Mouse (Mus musculus) midbrain, embryonic 15.5 days (tissue): ENCODE measurements around the gene Pfdn4. TPM values are rescaled to one million over a fixed set of nuclear protein-coding genes. Genes with fewer than 3 reads are reported as not detected.
"Not testable (repeated sequence)": the region's sequence is repeated elsewhere in the genome, so short reads cannot be mapped to it uniquely, and the experiment has no call there.

ENCODE experiments used
- ATAC-seq: fragments of 200-750 bp; cut with Nextera tagmentation; replicated peaks from 2 replicates; pipeline ENCODE4 v1.8.0; 2017; ENCODE audit warnings: moderate TSS enrichment
- H3K27ac ChIP-seq: fragments of 300-500 bp; sonication (generic); 2 replicates; pipeline ENCODE4 v1.5.1; 2015; ENCODE audit warnings: mild to moderate bottlenecking, inconsistent platforms
- H3K27me3 ChIP-seq: fragments of 300-500 bp; sonication (generic); replicated peaks from 2 replicates; pipeline ENCODE4 v1.6.1; 2015; ENCODE audit warnings: inconsistent platforms
- H3K36me3 ChIP-seq: fragments of 300-500 bp; sonication (generic); replicated peaks from 2 replicates; pipeline ENCODE4 v1.6.1; 2015; ENCODE audit warnings: inconsistent platforms
- H3K4me1 ChIP-seq: fragments of 300-500 bp; sonication (generic); 2 replicates; pipeline ENCODE4 v1.6.1; 2015; ENCODE audit warnings: inconsistent platforms
- H3K4me2 ChIP-seq: fragments of 300-500 bp; sonication (generic); 2 replicates; pipeline ENCODE4 v1.6.1; 2015; ENCODE audit warnings: inconsistent platforms, mild to moderate bottlenecking, moderate library complexity
- H3K4me3 ChIP-seq: fragments of 300-500 bp; sonication (generic); 2 replicates; pipeline ENCODE4 v1.5.1; 2015; ENCODE audit warnings: mild to moderate bottlenecking, inconsistent platforms
- H3K9ac ChIP-seq: fragments of 300-500 bp; sonication (generic); 2 replicates; pipeline ENCODE4 v1.6.1; 2015; ENCODE audit warnings: mild to moderate bottlenecking, inconsistent platforms
- H3K9me3 ChIP-seq: fragments of 300-500 bp; sonication (generic); 2 replicates; pipeline ENCODE4 v1.6.1; 2016; ENCODE audit warnings: inconsistent platforms
- WGBS: fragments of 180-500 bp; shearing (Covaris S2); methylation state at CpG from one replicate; pipeline ENCODE4 v1.1.7; 2015; ENCODE audit warnings: mixed read lengths; 5-methylcytosine and 5-hydroxymethylcytosine counted together
- polyA plus RNA-seq: library from polyadenylated mRNA; unstranded; fragments of >200 nt; fragmentation: Nextera tagmentation; extraction: Ambion mirVana; gene quantifications from 2 replicates; pipeline ENCODE4 v1.2.1, GENCODE M21; 2015

Gene Pfdn4
- 103 and 110 TPM in 2 replicates for polyA plus RNA-seq

DNA sequence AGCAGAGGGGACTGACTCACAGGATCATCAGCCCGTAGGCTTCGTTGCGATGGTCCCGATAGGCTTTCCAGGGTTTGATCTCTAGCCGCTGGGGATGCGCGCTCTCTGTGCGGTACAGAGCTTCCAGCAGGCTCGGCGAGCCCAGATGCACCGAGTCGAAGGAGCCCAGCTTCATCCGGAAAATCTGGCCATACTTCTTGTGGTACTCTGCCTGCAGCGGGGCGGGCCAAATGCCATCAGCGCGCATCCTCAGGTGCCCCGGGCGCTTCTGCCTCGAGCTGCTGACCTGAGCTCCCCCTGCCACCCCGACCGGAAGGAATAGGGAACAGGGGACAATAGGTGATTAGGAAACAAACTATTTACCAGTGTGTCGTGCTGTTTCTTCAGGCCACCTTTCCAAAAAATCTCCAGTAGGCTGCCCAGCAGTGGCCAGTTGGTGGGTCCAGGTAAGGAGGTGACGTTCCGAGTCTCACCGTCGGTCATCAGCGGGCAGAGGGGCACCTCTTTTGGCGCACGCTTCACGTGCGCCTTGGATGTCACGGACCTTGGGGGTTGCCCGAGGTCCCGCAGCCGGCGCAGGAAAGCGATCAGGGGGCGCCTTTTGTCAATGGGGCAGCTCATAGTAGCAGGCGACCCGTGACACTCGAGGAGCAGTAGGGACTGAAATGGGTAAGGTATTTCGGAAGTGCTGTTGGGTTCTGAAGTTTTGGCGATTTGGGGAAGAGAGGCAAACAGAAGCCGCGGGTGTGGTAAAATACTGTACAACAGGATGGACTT, at the start of gene Pfdn4:
Gene Pfdn4 (plus strand): TSS at position 275 of the 777 bp plus-strand sequence.
- H3K27ac ChIP-seq: no peak within 1 kb of the TSS
- ATAC-seq: no peak
- no peaks in the 10 kb centered on the region for H3K36me3 ChIP-seq
- WGBS: 1% methylated on average over 46 of the region's 46 CpGs
- H3K4me3 ChIP-seq: peak within 1 kb of the TSS; percentile 25
- 0 out of 2 replicates have a peak within 1 kb of the TSS, but pooled peaks have one; percentile 2 for H3K9ac ChIP-seq
- peaks cover 22% of the 10 kb centered on the region for H3K4me1 ChIP-seq
- peak within 1 kb of the TSS; percentile 48 for H3K4me2 ChIP-seq
- H3K27me3 ChIP-seq: peaks cover 62% of the 10 kb centered on the region
- no peaks in the 10 kb centered on the region for H3K9me3 ChIP-seq

DNA sequence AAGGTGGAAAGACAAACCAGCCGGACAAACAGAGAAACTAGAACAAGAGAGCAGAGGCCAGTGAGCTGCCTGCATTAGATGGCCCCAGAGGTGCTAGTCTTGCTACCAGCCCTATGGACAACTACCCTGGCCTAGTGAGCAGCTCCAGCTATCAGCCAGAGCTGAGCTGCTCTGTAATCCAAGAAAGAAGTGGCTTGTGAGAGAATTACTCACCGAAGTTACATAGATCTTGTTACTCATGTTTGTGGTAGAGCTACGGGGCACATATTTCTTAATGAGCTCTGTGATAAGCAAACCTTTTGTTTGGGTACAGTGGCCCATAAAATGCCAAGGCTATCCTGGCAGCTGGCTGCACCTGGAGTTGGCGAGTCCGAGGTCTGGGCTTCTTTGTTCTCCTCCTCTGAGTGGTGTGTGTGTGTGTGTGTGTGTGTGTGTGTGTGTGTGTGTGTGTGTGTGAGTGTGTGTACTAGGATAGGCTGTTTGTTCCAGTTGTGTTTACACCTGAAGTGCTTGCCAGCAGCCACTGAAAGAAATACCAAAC, 49.3 kb upstream of the Pfdn4 start:
- no peak overlapping the region for H3K9ac ChIP-seq
- WGBS: 72% methylated on average over 5 of the region's 5 CpGs
- ATAC-seq: no peak
- no peaks in the 10 kb centered on the region for H3K36me3 ChIP-seq
- 0 out of 2 replicates have a peak, but pooled peaks cover 3% of the 10 kb centered on the region for H3K9me3 ChIP-seq
- no peak overlapping the region for H3K4me3 ChIP-seq
- no peaks in the 10 kb centered on the region; the same call in 1 of the 2 replicates for H3K27me3 ChIP-seq
- no peak overlapping the region for H3K27ac ChIP-seq
- no peaks in the 10 kb centered on the region for H3K4me1 ChIP-seq
- no peak overlapping the region for H3K4me2 ChIP-seq

DNA sequence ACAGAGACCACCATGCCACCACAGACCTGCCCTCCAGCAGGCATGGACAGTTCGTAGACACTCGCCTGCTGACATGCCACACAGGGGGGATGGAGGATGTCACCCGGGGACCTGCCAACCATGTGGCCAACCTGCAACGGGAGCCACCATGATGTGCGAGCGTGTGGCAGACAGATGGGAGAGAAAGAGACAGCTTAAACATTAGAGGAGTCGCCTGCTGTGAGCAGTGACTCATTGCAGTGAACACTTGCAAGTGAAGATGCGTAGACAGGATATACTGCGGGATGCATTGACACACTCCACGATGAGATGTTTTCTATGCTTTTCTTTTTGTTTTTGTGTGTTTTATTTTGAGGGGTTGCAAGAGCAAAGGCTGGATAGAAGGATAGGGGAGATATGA, 48.6 kb upstream of the Pfdn4 start:
- Histone ChIP-seq H3K4me2 (no peak overlapping the region), H3K36me3 (no peaks in the 10 kb centered on the region), H3K9me3 (0 out of 2 replicates have a peak, but pooled peaks cover 3% of the 10 kb centered on the region), H3K4me1 (no peaks in the 10 kb centered on the region), H3K27me3 (no peaks in the 10 kb centered on the region; the same call in 1 of the 2 replicates), H3K9ac (no peak overlapping the region), H3K4me3 (no peak overlapping the region), H3K27ac (no peak overlapping the region)
- 69% methylated on average over 10 of the region's 10 CpGs for WGBS
- no peak for ATAC-seq

DNA sequence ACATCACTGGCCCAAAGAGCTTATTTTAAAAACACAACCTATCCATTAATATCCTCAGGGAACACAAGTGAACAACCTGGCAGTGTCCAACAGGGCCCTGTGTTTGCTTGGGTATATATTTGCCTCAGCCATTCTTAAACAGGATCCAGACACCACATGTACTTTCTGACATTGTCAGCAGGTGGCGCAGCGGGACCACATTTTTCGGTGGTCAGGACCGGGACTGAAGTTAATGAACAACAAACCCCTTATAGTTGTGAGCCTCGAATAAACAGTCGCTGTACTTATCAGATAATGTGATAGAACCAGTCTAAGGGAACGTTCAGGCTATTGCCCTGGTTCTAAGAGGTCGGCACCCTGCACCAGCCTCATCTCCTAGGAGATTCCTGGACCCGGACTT, 45.3 kb upstream of the Pfdn4 start:
- Histone ChIP-seq H3K4me3 (no peak overlapping the region), H3K4me1 (no peaks in the 10 kb centered on the region), H3K27me3 (no peaks in the 10 kb centered on the region; the same call in 1 of the 2 replicates), H3K9ac (no peak overlapping the region), H3K4me2 (no peak overlapping the region), H3K27ac (no peak overlapping the region), H3K36me3 (no peaks in the 10 kb centered on the region), H3K9me3 (0 out of 2 replicates have a peak, but pooled peaks cover 3% of the 10 kb centered on the region)
- WGBS: 6% methylated on average over 9 of the region's 9 CpGs
- ATAC-seq: peak; percentile 45; the same call in 1 of the 2 replicates

DNA sequence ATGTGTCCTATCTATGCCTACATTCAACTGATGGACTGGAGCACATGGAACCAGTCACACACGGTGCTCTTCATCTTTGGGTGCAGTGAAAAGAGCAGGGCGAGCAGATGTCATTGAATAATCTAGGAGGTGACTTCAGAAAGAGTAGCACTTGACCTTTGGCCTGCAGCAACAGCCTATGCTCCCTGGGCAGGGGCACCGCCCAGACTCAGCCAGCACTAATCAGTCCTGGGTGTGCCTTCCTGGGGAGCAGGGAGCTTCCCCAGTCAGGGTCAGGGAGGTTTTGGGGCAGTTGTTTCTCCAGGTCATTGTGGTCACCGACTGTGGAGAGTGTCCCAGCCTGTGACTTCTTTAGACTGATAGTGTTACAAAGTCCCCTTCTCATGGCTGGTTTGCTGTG, 42.4 kb upstream of the Pfdn4 start:
- not testable (repeated sequence) for H3K27me3 ChIP-seq, H3K9ac ChIP-seq, H3K4me3 ChIP-seq, H3K27ac ChIP-seq, H3K4me1 ChIP-seq, H3K9me3 ChIP-seq, H3K36me3 ChIP-seq, ATAC-seq, H3K4me2 ChIP-seq
- WGBS: 65% methylated on average over 3 of the region's 4 CpGs

DNA sequence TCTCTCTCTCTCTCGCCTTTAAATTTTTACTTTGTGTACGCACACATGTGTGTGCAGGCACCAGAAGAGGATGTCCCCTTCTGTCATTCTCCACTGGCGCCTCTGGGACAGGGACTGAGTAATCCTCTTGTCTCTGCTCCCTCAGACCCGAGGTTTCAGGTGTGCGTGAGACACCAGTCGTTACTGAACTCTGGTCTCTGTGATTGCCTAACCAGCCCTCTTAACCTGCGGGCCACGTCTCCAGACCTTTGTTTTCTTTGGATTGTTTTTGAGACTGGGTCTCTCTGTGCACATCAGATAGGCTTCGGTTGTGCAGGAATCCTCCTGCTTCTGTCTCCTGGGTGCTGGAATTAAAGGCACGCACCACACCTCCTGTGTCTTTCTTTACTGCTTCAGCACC, 37.0 kb upstream of the Pfdn4 start:
- no peak overlapping the region for H3K9ac ChIP-seq
- no peak overlapping the region for H3K4me3 ChIP-seq
- no peaks in the 10 kb centered on the region for H3K36me3 ChIP-seq
- no peak overlapping the region for H3K27ac ChIP-seq
- H3K4me1 ChIP-seq: no peaks in the 10 kb centered on the region
- no peak for ATAC-seq
- H3K9me3 ChIP-seq: no peaks in the 10 kb centered on the region
- WGBS: 75% methylated on average over 10 of the region's 10 CpGs
- no peak overlapping the region for H3K4me2 ChIP-seq
- no peaks in the 10 kb centered on the region for H3K27me3 ChIP-seq

DNA sequence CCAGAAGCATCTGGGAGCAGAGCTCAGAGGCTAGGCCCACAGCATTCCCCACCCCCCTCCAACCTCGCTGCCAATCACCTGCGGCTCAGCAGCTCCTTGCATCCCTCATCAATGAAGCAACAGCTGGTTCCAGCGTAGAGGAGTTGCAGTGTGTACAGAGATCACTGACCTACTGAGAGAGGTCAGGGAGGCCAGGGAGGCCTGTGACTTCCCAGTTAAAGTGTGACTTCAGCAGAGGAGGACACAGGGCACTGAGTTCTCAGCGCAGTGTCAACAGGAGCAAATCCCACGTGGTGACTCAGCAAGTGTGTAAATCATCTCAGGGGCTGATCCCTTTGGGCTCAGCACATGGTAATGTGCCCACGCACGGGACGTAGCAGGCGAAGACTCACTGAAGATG, 36.4 kb upstream of the Pfdn4 start:
- Histone ChIP-seq H3K4me2 (no peak overlapping the region), H3K4me3 (no peak overlapping the region), H3K36me3 (no peaks in the 10 kb centered on the region), H3K27me3 (no peaks in the 10 kb centered on the region), H3K4me1 (no peaks in the 10 kb centered on the region), H3K27ac (no peak overlapping the region), H3K9ac (no peak overlapping the region), H3K9me3 (no peaks in the 10 kb centered on the region)
- no peak for ATAC-seq
- 23% methylated on average over 9 of the region's 9 CpGs for WGBS

DNA sequence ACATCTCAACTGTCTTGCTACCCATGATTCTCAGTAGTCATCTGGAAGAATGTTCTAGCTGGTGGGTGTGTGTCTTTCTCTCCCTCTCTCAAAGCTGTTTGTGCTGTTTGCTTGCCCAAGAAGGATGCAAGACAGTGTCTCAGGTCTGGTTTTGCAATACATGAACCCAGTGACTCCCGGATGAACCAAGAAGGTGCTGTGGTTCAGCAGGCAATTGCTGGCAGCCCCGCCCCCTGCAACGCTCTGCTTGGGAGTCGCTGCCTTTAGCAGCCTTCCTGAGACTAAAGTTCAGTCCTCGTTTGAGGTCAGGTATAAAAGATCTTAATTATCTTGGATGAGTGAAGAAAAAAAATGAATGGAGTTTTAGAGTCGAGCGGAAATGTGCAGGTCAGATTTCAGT, 34.6 kb upstream of the Pfdn4 start:
- no peaks in the 10 kb centered on the region for H3K9me3 ChIP-seq
- H3K4me1 ChIP-seq: no peaks in the 10 kb centered on the region
- H3K27ac ChIP-seq: no peak overlapping the region
- H3K4me3 ChIP-seq: no peak overlapping the region
- 69% methylated on average over 7 of the region's 7 CpGs for WGBS
- H3K9ac ChIP-seq: no peak overlapping the region
- ATAC-seq: no peak
- no peaks in the 10 kb centered on the region for H3K27me3 ChIP-seq
- H3K36me3 ChIP-seq: no peaks in the 10 kb centered on the region
- no peak overlapping the region for H3K4me2 ChIP-seq

DNA sequence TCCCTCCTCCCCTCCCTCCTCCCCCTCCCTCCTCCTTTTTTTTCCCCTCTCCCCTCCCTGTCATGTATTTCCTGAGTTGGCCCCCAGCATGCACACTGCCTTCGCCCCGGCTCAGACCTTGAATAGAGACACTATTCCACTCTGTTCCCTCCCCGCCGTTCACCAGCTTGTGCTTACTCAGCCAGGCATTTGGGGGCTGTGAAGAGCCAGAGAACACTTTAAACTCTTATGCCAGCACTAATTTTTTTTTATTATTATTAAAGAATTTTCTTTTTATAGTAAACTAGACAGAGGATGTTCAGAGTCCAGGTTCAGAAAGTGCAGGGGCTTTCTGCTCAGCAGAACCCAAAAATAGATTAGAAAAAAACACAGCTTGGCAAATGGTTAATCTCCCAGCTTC, 31.4 kb upstream of the Pfdn4 start:
- ATAC-seq: no peak
- H3K9me3 ChIP-seq: no peaks in the 10 kb centered on the region
- no peak overlapping the region for H3K27ac ChIP-seq
- H3K27me3 ChIP-seq: no peaks in the 10 kb centered on the region
- WGBS: 23% methylated on average over 4 of the region's 4 CpGs
- no peak overlapping the region for H3K4me3 ChIP-seq
- H3K4me2 ChIP-seq: no peak overlapping the region
- no peaks in the 10 kb centered on the region for H3K36me3 ChIP-seq
- peaks cover 8% of the 10 kb centered on the region; the same call in 1 of the 2 replicates for H3K4me1 ChIP-seq
- no peak overlapping the region for H3K9ac ChIP-seq

DNA sequence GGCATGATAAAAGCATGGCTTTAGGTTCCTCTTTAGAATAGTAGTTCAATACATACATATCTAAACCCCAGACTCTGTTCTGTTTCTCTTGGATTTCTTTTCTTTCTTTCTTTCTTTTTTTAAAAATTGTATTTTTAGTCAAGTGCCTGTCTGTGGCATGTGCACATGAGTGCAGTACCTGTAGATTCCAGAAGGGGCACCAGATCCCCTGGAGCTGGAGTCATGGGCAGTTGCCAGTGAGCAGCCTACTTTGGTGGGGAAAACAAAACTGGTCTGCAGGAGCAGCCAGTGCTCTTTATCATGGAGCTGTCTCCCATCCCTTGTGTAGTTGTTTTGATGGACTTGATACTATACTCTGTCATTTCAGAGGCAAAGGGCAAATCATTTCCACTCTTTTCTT, 28.2 kb upstream of the Pfdn4 start:
- Histone ChIP-seq H3K27me3 (no peaks in the 10 kb centered on the region), H3K36me3 (no peaks in the 10 kb centered on the region), H3K27ac (no peak overlapping the region), H3K9me3 (no peaks in the 10 kb centered on the region), H3K9ac (no peak overlapping the region), H3K4me3 (no peak overlapping the region), H3K4me1 (peaks cover 8% of the 10 kb centered on the region; the same call in 1 of the 2 replicates), H3K4me2 (no peak overlapping the region)
- ATAC-seq: no peak

DNA sequence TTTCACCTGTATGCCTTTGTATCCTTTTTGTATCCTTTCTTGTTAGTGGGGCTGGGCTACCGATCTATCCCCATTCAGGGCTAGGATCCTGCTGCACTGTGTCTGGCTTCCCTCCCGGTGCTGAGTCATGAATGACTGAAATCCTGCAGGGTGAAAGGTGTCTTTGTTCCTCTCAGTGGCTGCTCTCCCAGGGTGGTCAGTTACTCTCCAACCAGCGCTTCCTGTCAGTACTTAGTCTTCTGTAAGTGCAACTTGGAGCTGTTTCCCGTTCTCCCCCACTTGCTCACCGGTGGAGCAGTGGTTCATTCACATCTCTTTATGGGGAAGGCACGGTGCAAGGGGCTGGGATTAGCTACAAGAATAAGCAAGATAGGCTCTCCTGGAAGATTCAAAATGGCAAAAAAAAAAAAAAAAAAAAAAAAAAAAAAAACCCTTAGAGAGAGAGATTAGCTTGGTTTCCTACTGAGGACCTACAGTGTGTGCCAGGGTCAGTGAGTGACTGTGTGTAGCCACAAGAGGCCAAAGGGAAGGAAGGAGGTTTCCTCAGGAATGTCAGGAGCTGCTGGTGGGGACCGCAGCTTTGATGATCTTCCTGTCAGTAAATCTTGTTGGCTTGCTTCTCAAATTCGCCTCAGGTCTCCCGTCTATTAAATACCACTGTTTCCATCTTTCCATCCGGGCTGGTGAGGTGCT, 26.5 kb upstream of the Pfdn4 start:
- no peak overlapping the region for H3K9ac ChIP-seq
- WGBS: 10% methylated on average over 10 of the region's 10 CpGs
- H3K4me3 ChIP-seq: no peak overlapping the region
- no peaks in the 10 kb centered on the region for H3K36me3 ChIP-seq
- H3K27ac ChIP-seq: no peak overlapping the region
- no peaks in the 10 kb centered on the region for H3K9me3 ChIP-seq
- peak overlapping the region; percentile 20 for H3K4me2 ChIP-seq
- peaks cover 8% of the 10 kb centered on the region; the same call in 1 of the 2 replicates for H3K4me1 ChIP-seq
- no peaks in the 10 kb centered on the region for H3K27me3 ChIP-seq
- ATAC-seq: no peak

DNA sequence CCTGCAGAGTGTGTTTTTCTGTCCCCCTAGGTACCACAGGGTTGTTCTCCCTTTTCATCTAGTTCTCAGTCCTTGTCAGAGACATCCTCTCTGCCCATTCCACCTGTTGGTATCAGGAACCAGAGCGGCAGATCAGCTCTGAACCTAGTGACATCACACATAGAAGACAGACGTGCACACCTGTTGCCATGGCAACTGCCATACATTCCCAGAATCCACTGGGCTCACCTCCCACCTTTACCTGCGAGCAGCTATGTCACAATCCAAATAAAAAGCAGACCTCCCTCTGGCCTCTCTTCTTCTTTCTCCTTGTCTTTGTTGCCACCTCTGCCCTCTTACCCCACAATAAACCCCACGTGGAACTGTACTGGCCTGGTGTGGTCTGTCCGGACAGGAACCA, 25.6 kb upstream of the Pfdn4 start:
- Histone ChIP-seq H3K27ac (no peak overlapping the region), H3K4me2 (no peak overlapping the region), H3K27me3 (no peaks in the 10 kb centered on the region), H3K9ac (no peak overlapping the region), H3K4me3 (no peak overlapping the region), H3K36me3 (no peaks in the 10 kb centered on the region), H3K4me1 (peaks cover 8% of the 10 kb centered on the region; the same call in 1 of the 2 replicates), H3K9me3 (no peaks in the 10 kb centered on the region)
- no peak for ATAC-seq
- WGBS: 79% methylated on average over 5 of the region's 5 CpGs
